Mouse (Mus musculus): Measurements from ENCODE around the gene Gpx8. TPM values are rescaled to one million over a fixed set of nuclear protein-coding genes. Genes with fewer than 3 reads are reported as not detected.

Gene Gpx8
- not detected for total RNA-seq (2023)

GRCm38 (mm10) chr13:113046211-113046883, at the start of gene Gpx8:
Gene Gpx8, minus strand, starts transcription at chr13:113046410.

GRCm38 (mm10) chr13:113034950-113035421, 11.2 kb downstream of the Gpx8 start, which contains the start of gene Cdc20b:
Gene Cdc20b, plus strand, starts transcription at chr13:113035111.

GRCm38 (mm10) chr13:112993531-112994152, 52.6 kb downstream of the Gpx8 start, which contains the start of gene Mcidas:
Gene Mcidas, plus strand, starts transcription at chr13:112993845.

Other genes starting within 250 kb of the Gpx8 start
- not detected for gene Plpp1, start 245.6 kb downstream of the Gpx8 start, total RNA-seq (2023)
- 52.3 TPM for gene Mtrex, start 119.0 kb downstream of the Gpx8 start, total RNA-seq (2023)
- 16.0 TPM for gene Dhx29, start 119.0 kb downstream of the Gpx8 start, total RNA-seq (2023)
- gene Ccno, start 58.6 kb downstream of the Gpx8 start, total RNA-seq (2023): 1.5 TPM
- not detected for gene Mcidas, start 52.6 kb downstream of the Gpx8 start, total RNA-seq (2023)
- not detected for gene Cdc20b, start 11.3 kb downstream of the Gpx8 start, total RNA-seq (2023)
- gene Gzma, start 54.6 kb upstream of the Gpx8 start, total RNA-seq (2023): 92.1 TPM
- not detected for gene Esm1, start 163.2 kb upstream of the Gpx8 start, total RNA-seq (2023)
- gene Gzmk, start 179.5 kb upstream of the Gpx8 start, total RNA-seq (2023): not detected
- not detected for gene BC067074, start 246.7 kb upstream of the Gpx8 start, total RNA-seq (2023)

Data from CD8-positive naive resting alpha-beta T cell, adult 57 days (primary cell).